Mouse (Mus musculus) lung, adult 2 months (tissue): Measurements from ENCODE around the gene Cln3. TPM values are rescaled to one million over a fixed set of nuclear protein-coding genes. Genes with fewer than 3 reads are reported as not detected.
A peak's percentile ranks its signal among the peaks of the same experiment; 100 is the strongest.

Experiments used
- DNase-seq: peaks from one replicate; pipeline ENCODE4 v3.0.0; 2022
- H3K4me1 ChIP-seq: fragments of 200-500 bp; 2 replicates; pipeline ENCODE4 v1.6.1; 2011; ENCODE audit warnings: low read length; ENCODE audit not compliant: control insufficient read depth, insufficient read depth
- H3K4me3 ChIP-seq: fragments of 200-500 bp; replicated peaks from 2 replicates; pipeline ENCODE3; 2011; ENCODE audit warnings: low read depth, mild to moderate bottlenecking, control low read depth, low read length; ENCODE audit errors: extremely low read depth
- CTCF ChIP-seq: fragments of 200-500 bp; IDR thresholded peaks from 2 replicates; pipeline ENCODE4 v1.5.1; 2011; ENCODE audit warnings: mild to moderate bottlenecking, low read length, control low read depth; ENCODE audit not compliant: insufficient read depth
- POLR2A ChIP-seq: fragments of 200-500 bp; IDR thresholded peaks from 2 replicates; pipeline ENCODE4 v1.6.1; 2011; ENCODE audit warnings: low read depth, mild to moderate bottlenecking, control low read depth, low read length, borderline replicate concordance; ENCODE audit errors: extremely low read depth
- WGBS: fragments of 180-500 bp; shearing (Covaris S2); methylation state at CpG from one replicate; pipeline ENCODE4 v1.1.7; 2018; 5-methylcytosine and 5-hydroxymethylcytosine counted together
- polyA plus RNA-seq: library from polyadenylated mRNA; depleted of rRNA; stranded (reverse); fragments of >200 nt; gene quantifications from 2 replicates; pipeline ENCODE4 v1.2.3, GENCODE M21; 2012

Cln3 gene
- polyA plus RNA-seq, 1 experiment = 104 TPM

DNA sequence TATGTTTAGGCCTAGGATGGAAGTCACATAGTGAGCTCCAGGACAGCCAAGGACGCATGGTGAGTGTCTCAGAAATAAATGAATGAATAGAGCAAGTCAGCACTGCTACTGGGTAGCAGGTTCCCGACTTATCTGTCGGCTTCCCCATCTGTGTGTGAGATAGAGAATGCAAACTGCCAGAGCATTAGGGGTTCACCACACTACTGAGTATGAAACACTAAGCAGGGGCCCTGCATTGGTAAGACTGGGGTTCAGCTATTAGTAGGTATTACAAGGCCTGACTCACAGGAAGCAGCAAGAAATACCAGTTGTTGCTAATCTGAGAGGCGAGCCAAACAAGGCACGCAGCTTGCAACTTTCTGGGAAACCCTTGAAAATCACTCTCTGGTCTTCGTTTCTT lies 13.3 kb upstream of the Cln3 start:
- no peak for DNase-seq
- no peak overlapping the region for H3K4me3 ChIP-seq
- no peaks in the 10 kb centered on the region for H3K4me1 ChIP-seq
- TF ChIP-seq CTCF (no peak), POLR2A (no peak)
- 70% methylated on average over 6 of the region's 6 CpGs for WGBS

DNA sequence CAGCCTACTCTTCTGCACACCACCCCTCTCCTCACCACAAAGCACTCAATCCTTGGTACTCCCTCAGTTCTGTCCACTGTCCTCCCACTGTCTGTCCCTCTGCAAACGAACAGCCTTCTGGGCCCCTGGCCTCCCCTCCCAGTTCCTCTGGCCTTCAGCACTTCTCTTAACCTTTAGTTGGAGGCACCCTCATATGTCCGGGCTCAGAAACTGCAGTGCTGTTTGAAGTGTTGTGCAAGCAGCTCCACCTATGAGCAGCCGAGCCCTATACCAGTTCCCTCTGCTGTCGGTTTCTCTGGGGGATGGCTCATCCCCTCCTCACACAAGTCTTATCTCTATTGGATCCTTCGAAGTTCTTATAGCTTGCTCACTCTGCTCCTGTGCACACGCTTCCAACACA lies 10.8 kb upstream of the Cln3 start:
- Histone ChIP-seq H3K4me3 (no peak overlapping the region), H3K4me1 (no peaks in the 10 kb centered on the region)
- 55% methylated on average over 6 of the region's 6 CpGs for WGBS
- no peak for DNase-seq
- TF ChIP-seq POLR2A (no peak), CTCF (no peak)

DNA sequence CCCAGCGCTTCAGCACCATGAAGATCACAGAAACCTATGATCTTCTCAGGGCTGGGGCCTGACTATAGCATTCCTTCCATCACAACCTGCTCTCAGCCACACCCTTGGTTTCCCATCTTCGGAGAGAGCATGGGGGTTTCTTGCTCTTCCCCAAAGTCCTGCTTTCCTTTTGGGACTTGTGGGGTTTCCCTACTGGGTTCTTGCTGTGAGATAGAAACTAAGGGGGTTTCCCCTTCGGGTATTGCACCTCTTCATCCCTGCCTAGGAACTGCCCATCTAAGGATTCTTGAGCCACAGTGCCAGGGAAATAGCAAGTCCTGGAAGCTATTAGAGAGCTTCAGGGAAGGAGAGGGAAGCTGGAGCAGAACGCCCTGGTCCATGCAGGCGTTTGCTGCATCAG lies 10.3 kb upstream of the Cln3 start:
- Histone ChIP-seq H3K4me3 (no peak overlapping the region), H3K4me1 (no peaks in the 10 kb centered on the region)
- no peak for DNase-seq
- no peak for TF ChIP-seq CTCF
- TF ChIP-seq POLR2A = no peak
- WGBS = 73% methylated on average over 5 of the region's 5 CpGs

DNA sequence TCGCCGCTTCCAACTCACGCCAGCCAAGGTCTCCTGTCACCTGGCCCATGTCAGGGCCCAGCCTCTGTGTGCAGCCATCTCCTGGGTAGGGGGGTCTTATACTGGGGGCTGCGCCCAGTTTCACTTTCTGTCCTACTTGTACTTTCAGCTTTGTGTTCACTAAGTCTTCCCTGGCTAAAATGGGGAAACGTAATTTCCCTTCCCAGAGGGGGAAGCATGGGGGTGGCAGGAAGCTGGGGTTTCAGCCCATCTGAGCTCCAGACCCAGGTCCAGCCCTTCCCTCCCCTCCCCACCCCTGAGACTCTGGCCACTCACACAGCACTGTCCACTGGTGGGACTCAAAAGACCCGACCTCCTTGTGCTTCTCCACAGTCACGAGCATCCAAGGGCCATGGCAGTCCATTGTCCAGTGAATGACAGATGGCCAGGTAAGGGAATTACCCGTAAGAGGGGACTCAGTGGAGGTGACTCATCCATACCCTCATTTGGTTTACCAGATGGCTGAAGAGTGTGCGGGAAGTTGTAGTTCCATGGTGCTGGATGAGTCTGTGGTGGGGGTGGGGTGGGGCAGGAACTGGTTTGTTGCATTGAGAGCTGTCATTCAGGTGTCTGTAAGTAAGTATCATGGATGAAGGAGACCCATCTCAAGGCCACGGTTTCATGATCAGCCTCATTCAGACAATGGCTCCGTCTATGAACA lies 9.4 kb upstream of the Cln3 start, which contains the start of gene Il27:
Il27 (minus strand) TSS at position 80 of the 700 bp plus-strand sequence.
- 74% methylated on average over 11 of the region's 11 CpGs for WGBS
- TF ChIP-seq CTCF (no peak), POLR2A (no peak)
- Histone ChIP-seq H3K4me1 (no peaks in the 10 kb centered on the region), H3K4me3 (no peak within 1 kb of the TSS)
- DNase-seq = no peak

DNA sequence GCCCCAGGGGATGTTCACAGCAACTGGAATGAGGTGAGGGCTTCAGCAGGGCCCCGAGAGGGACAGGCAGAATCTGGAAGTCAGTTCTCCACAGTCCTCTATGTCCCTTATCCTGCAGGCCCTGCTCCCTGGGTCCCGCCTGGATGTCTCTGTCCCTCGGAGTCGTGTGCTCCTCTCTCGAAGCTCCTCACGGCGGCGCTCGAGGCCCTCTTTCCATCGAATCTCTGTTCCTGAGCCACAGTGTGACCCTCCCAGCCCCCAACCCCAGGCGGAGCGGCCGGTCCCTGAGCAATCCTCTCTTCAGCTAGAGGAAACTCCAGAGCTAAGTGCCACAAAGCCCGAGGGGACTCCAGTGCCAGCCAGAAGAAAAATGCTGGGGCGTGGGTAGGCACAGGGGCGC lies 2.2 kb upstream of the Cln3 start:
- peak; percentile 50 for DNase-seq
- 12% methylated on average over 16 of the region's 16 CpGs for WGBS
- Histone ChIP-seq H3K4me3 (no peak overlapping the region), H3K4me1 (no peaks in the 10 kb centered on the region; the same call in 1 of the 2 replicates)
- TF ChIP-seq CTCF (peak; percentile 48; the same call in 1 of the 2 replicates), POLR2A (no peak)

DNA sequence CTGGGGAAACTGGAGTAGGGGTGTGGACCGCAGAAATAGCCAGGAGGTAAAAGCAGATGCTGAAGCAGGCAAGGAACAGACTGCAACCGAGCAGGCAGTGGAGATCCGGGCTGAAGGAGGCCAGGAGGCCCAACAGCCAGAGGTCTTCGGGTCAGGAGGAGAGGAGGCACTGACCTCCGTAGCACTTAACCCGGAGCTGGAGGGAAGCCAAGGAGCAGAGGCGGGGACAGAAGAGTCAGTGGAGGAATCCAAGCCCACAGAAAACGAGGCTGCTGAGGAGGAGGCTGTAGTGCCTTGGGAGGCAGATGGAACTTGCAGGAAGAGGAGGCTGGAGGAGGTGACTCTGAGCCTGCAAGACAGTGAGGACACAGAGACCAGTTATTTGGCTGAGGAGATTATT lies 1.2 kb upstream of the Cln3 start:
- no peak for TF ChIP-seq CTCF
- TF ChIP-seq POLR2A = peak; percentile 23; the same call in 1 of the 2 replicates
- DNase-seq = peak; percentile 52
- no peaks in the 10 kb centered on the region; the same call in 1 of the 2 replicates for H3K4me1 ChIP-seq
- H3K4me3 ChIP-seq = no peak overlapping the region
- WGBS = 26% methylated on average over 8 of the region's 8 CpGs

DNA sequence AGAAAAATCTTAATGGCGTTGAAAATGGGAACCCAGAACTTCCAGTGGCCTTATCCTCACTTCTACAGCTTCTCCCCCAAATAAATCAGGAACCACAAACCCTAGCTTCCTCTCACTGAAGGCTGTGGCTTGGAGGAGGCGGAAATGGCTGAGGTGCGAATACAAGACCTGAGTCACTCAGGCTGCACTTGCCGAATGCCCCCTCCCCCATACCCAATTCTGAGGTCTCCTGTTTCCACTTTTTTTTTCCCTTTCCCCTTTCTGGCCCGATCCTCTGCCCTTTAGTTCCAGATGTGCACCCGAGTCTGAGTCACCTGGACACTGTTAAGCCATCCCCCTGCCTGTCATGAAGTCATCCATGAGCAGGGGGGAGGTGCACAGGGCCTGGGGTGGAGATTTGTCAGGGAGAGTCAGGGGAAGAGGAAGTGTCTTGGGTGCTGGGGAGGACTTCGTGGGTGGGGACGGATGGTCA lies 1.1 kb downstream of the Cln3 start, which contains the start of gene Apobr:
Apobr (plus strand) TSS at position 437 of the 472 bp plus-strand sequence.
- Histone ChIP-seq H3K4me1 (no peaks in the 10 kb centered on the region; the same call in 1 of the 2 replicates), H3K4me3 (peak within 1 kb of the TSS; percentile 40)
- WGBS = 63% methylated on average over 8 of the region's 8 CpGs
- DNase-seq = no peak
- no peak; the same call in 1 of the 2 replicates for TF ChIP-seq POLR2A
- TF ChIP-seq CTCF = no peak

DNA sequence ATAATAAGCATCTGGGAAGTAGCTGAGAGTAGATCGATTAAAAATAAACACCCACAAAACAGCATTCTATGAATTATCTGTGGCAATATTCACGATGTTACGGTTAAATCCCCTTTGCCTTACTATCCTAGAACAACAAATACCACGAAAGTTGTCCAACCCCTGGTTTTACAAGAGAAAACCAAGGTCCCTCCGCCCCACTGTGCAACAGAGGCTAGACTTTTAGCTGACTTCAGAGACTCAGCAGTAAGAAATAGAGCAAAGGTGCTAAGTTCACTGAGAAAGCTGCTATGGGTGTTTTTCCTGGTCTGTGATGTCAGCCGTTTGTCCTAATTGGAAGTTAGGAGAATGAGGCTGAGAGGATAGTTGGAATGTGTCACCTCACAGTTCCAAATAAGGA lies 1.9 kb downstream of the Cln3 start:
- TF ChIP-seq POLR2A (no peak), CTCF (no peak)
- peak overlapping the region; percentile 80 for H3K4me3 ChIP-seq
- 43% methylated on average over 6 of the region's 6 CpGs for WGBS
- no peaks in the 10 kb centered on the region for H3K4me1 ChIP-seq
- DNase-seq = no peak

DNA sequence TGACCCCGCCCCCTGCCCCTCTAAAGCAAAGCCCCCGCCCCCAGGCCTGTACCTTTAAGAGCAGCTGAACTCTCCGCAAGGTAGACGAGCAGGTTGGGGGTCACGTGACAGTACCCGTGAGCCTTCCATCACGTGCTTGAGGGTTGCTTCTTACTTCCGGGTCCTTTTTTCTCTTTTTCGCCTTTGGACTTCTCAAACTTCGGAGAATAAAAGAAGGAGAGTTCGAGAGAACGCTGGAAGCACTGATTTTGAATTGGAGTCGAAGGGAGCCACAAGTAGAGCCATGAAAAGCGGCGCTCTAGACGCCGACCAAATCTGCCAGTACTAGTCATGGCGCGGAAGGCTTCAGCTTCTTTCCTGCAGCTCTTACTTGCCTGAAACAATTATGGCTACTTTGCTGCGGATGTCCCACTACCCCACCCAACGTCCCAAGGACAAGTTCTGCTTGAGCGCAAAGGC lies 2.3 kb downstream of the Cln3 start:
- TF ChIP-seq POLR2A = peak; percentile 65; the same call in 1 of the 2 replicates
- TF ChIP-seq CTCF = no peak
- peak overlapping the region; percentile 80 for H3K4me3 ChIP-seq
- peak; percentile 81 for DNase-seq
- under 1% methylated on average over 22 of the region's 22 CpGs for WGBS
- H3K4me1 ChIP-seq = no peaks in the 10 kb centered on the region

DNA sequence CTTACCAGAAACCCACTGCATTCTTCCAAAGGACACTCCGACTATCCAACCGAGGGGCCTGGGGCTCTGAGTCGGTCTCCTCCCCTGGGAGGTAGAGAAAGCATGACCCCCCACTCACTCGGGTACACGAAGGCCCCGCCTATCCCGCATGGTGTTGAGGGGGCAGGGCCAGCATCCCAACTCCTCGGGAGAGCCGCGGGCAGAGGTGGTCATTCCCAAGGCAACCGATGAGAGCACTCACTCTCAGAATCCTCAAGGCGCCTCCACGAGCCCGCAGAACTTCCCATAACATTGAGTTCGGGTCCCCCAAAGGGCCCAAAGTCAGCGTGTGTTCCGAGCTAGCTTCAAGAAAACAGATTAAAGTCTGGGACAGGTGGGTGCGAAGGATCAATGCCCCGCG lies 2.9 kb downstream of the Cln3 start:
- Histone ChIP-seq H3K4me3 (peak overlapping the region; percentile 80), H3K4me1 (no peaks in the 10 kb centered on the region)
- WGBS = 3% methylated on average over 20 of the region's 20 CpGs
- DNase-seq = no peak
- TF ChIP-seq POLR2A (no peak), CTCF (no peak)
